8 mouse cellular contexts compared by ENCODE assay signal in genomic region chr7:99182432-99183172, GRCm38 (mm10). TPM values are rescaled to one million over a fixed set of nuclear protein-coding genes. Genes with fewer than 3 reads are reported as not detected.
DNase-seq lines count a peak whose midpoint lies in the region; ATAC-seq lines count a peak whose summit lies in the region.

Gene Dgat2, minus strand, starts transcription at chr7:99182719.

- H3K27ac ChIP-seq in hindbrain, embryonic 12.5 days = peak within 1 kb of the TSS; percentile 79

- ATAC-seq in hindbrain, embryonic 12.5 days (ENCODE audit: low FRiP score) = peak; percentile 94

- no peaks in the 10 kb centered on the region for H3K9me3 ChIP-seq in hindbrain, embryonic 12.5 days (replicated peaks)

- peak; percentile 95 for DNase-seq in Muller cell, postnatal 12 days (ENCODE audit: inconsistent ontology term)
- peak; percentile 91 for DNase-seq in cerebellum, adult 9-11 months
- DNase-seq in frontal cortex, postnatal 10 days (ENCODE audit: low spot score in 2 of 2) = peak; percentile 78 to 91
- peak; percentile 94 to 97 for DNase-seq in layer of hippocampus, postnatal 14 days (ENCODE audit: low spot score in 2 of 2)
- peak; percentile 92 for DNase-seq in lung, postnatal 14 days
- DNase-seq in retina, adult 2 months (ENCODE audit: low read depth, low spot score) = peak; percentile 85
- peak; percentile 89 to 92 for DNase-seq in thymus, postnatal 36 days

- peaks cover 17% of the 10 kb centered on the region; the same call in 1 of the 2 replicates for H3K4me1 ChIP-seq in hindbrain, embryonic 12.5 days

- peak within 1 kb of the TSS; percentile 88 for H3K9ac ChIP-seq in hindbrain, embryonic 12.5 days

- peak within 1 kb of the TSS; percentile 91 for H3K4me2 ChIP-seq in hindbrain, embryonic 12.5 days (replicated peaks)

- WGBS in hindbrain, embryonic 12.5 days = under 1% methylated on average over 63 of the region's 63 CpGs

- peak within 1 kb of the TSS; percentile 79 for H3K4me3 ChIP-seq in hindbrain, embryonic 12.5 days

- peaks cover 14% of the 10 kb centered on the region for H3K27me3 ChIP-seq in hindbrain, embryonic 12.5 days

- no peaks in the 10 kb centered on the region for H3K36me3 ChIP-seq in hindbrain, embryonic 12.5 days

RNA-seq across cellular contexts. Expression of gene Dgat2, which starts in this region (rescaled TPM):
- polyA plus RNA-seq in hindbrain, embryonic 12.5 days (2016; fragmentation: Nextera tagmentation; extraction: Ambion mirVana) = 11.6 and 12.8 TPM in 2 replicates
- total RNA-seq in layer of hippocampus, postnatal 14 days (2021) = 10 to 100 TPM; 94.7 to 96.3 TPM

Comparison
In these comparisons a context has a peak if more than half of its experiments do, and no peak if none do; other contexts are left out.
1. Peak in every context shown above with its lines: DNase-seq, ATAC-seq, H3K4me3 ChIP-seq and H3K27ac ChIP-seq.